Mouse (Mus musculus) cerebellum, postnatal 36 days (tissue): ENCODE measurements at regions not wholly inside any gene's neighbourhood (a gene's known extent, or its start where the extent isn't known, plus 50 kb on each side); places are given as distances from the start of the nearest gene placed in this dataset.
"Not testable (repeated sequence)": the region's sequence is repeated elsewhere in the genome, so short reads cannot be mapped to it uniquely, and the experiment has no call there.

Source experiments
- DNase-seq, 2 experiments: peaks; one replicate each; pipeline ENCODE4 v3.0.0; 2021 to 2022; ENCODE audit warnings: mixed read lengths in 2 of 2

DNA sequence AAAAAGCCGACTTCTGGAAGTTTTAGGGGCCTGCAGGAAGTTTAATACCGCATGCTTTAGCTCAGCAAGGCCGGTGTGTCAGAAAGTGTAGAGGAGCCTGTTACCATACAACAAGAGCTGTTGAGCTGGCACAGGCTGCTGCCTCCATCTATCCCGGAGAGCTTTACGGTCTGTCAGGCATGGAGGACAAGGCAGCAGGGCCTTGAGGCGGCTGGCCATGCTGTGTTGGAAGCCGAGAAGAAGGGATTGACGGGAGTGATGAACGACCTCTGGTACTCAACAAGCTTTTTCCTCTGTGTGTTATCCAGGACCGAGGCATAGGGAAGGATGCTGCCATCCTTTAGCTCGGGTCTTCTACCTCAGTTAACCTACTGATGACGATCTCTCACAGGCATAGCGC lies 146.8 kb upstream of the Mocs1 start:
- DNase-seq: no peak

DNA sequence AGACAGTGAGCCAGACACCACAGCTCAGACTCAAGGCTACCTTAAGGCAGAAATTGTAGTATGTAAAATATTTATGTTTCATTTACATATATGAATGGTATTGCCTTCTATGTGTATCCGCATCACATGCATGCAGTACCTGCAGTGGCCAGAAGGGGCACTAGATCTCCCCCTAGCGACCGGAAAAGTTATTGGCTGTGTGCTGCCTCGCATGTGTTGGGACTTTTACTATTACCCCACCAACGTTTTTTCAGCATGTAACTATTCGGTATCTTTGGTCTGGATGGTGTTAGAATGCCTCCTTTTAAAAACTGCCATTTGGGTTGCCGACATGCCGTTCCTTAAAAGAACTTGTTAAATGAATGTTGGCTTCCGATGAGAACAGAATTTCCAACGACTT lies 145.7 kb upstream of the Mocs1 start:
- no peak for DNase-seq

DNA sequence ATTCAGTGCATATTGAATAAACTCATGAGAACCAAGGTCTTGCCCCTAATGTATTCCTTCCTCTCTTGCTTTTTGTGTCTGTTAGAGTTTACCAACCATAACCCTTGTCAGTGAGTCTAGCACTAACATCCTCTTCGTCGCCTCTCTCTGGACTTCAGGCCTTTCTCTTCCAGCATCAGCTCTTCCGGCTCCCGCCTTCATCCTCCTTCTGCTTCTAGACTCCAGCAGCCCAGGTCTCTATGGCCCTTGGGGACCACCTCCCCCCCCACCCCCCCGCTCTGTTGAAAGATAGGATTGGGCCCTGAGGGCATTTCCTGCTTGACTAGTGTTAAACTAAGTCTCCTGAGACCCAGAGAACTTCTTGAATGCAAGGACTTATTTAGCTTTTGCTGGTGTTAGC lies 144.7 kb upstream of the Mocs1 start:
- no peak for DNase-seq

DNA sequence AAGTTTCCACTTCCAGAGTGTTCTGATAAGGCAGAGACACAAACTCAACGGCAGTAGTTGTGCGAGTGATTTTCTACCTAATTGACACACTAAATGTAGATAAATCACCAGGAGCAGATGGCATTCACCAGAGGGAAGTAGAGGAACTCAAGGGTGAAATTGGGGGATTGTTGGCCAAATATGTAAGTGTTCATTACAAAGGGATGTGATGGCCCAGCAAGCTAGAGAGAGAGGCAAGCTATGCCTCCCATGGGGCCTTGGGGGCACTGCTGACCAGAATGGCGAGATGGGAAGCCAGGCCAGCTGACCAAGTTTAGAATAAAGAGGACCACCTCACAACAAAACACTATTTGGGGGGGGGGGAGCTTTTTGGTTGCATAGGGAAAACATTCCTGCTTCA lies 136.5 kb upstream of the Mocs1 start:
- no peak for DNase-seq

DNA sequence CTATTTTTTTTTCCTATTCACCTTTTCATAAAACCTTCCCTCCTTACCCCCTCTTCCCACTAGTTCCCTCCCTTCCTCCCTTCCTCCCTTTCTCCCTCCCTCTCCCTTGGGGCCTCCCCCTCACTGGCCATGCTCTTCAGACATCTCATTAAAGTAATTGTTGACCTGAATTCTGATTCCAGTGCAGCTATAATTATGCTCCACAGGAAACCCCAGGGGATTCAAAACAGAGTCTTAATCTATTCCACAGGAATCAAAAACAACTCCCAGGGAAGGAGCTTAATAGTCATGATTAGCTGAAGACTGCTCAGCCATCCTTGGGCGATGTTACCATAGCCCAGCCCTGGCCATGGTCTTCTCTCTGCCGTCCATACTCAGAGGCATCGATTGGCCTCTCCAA lies 123.7 kb upstream of the Mocs1 start:
- no peak for DNase-seq

DNA sequence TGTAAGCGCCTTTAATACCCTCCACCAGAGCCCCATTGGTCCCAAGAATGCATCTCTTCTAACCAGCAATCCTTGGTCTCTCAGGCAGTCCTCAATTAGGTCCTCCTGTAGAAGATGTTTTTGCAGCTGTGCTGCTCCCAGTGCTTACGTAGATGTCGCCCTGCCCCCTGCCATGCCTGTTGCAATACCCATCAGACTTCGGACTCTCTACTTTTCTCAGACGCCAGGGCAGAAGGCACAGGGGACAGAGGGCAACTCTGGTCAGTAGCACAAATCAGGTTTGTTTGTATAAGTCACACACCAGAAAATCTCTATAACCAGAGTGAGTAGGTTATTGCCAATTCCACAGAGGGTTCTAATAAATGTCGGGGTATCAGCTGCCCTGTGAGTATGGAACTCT lies 123.0 kb upstream of the Mocs1 start:
- no peak for DNase-seq

DNA sequence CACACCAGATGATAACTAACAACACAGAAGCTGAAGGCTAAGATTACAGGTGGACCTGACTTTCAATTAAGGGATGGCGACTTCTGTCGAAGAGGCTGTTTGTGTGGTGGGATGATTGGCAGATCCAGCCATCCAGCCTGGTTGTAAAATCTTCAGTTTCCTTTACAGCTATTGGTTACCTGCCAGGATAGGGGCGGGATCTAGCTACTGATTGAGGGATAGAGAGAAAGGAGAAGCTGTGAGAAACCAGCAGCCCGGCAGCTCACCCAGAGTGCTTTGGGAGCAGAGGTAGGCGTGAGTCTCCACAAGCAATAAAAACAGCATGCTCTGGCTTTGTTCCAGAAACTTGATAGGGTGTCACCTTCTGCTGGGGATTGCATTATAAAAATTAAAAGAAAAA lies 119.1 kb upstream of the Mocs1 start:
- DNase-seq: peak in 1 of 2 experiments; percentile 16

DNA sequence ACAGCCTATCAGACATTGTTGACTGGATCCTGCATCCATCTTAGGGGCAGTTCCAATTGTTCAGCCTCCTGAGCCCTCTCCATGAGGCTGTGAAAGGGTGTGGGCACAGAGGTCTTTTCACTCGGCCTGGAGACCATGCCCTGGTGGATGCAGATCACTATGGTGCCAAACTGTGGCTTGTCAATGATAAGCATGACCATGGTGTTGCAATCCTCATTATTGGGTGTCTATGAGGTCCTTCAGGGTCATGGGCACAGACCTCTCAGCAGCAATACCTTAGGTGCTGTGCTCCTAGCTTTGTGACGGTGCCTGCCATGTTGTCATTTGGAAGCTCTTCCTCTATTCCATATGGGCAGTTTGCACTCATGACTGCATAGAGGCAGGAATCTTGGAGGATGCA lies 114.0 kb upstream of the Mocs1 start:
- DNase-seq: no peak

DNA sequence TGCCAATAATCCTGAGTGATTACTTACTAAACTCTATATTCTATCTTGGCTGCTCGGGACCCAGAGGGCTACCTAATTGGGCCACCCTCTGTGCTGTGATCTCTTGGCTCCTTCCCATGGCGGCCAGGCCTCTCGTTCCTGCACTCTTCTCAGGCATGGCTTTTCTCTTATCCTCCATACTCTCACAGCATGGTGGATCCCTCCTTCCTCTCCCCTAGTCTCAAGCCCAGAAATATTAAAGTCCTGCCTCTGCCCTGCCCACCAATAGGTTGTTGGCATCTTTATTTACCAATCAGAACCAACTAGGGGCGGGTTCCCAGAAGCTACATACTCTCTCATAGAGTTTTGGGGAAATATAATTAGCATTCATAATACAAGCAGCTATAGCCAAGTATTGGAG lies 100.6 kb upstream of the Mocs1 start:
- no peak for DNase-seq

DNA sequence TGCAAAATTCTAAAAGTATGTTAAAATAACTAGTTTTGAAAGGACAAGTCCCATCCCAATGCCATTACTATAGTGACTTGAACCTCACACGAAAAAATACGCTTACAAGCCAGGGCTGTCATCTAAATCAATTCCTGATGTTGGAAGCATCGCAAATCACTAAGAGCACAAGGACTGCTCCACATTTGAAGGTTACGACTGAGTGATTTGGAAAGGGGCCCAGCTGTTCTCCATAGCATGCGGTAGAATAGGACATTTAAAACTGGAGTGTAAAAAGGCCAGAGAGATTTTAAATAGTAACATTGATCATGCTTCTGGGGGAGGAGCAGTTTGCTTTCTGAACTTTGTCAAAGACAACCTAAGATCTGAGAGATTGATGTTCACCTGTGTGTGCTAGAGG lies 92.8 kb upstream of the Mocs1 start:
- no peak for DNase-seq

DNA sequence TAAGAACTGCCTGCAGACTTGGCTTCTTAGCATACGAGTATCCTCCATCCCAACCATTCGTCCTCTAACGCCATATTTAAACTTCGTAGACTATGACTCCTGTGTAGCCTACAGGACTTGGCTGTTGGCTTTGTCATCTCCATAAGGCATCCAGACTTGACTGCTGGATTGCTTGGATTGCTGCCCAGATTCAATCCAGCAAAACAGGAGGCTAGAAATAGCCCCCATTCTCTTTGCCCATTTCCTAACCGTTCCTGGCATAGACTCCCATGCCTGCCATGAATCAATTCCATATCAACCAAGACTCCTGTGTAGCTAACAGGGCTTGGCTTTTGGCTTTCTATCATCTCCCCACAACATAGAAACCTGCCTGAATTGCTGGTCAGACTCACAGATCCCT lies 90.3 kb upstream of the Mocs1 start:
- no peak for DNase-seq

DNA sequence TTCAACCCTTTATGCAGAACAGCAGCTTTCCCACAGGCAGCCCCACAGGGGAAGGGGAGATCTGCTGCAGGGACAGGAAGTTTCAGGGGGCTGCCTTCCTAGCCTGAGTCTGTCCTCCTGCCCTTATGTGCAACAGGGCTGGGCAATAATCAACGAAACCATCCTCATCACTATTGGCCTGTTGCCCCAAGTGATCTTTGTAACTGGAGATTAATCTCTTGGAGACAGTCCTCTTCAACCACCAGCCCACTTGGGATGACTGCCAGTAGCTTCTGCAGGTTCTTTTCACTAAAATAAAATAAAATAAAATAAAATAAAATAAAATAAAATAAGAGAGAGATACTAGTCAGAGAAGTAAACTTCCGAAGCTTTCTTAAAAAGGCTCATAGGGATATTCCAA lies 85.5 kb upstream of the Mocs1 start:
- no peak for DNase-seq

DNA sequence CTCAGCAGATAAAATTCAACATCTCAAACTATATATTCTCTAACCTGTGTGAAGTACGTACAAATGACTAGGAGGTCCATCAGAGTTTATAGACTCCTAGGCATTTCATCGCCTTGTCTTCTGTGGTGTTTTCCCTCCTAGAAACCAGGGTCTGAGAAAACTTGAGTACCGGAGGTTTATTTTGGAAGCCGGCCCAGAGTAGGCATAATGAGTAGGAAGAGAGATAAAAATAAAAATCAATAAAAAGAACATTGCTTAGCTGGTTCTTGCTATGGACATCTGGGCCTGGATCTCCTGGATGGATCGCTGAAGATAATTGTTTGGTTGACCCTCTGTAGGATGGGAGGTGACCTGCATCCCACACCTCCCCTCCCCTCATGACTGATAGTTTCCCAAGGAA lies 81.5 kb upstream of the Mocs1 start:
- no peak for DNase-seq

DNA sequence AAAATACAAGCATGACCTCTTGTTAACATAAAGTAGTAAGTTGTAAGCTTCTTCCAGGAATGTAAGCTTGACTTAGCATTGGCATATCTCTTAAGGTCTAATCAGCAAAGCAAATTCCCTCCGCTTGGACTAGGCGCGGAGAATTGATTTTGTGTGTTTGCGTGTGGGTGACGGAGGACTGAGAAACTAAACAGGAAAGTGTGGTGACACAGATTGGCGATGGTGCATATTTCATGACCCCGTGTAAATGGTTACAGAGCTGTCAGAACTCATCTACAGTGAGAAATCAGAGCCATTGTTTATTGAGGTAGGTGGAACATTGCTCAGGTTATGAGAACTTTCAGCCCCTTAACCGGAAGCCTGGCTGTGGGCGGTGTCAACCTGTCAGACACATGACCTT lies 78.8 kb upstream of the Mocs1 start:
- DNase-seq: no peak

DNA sequence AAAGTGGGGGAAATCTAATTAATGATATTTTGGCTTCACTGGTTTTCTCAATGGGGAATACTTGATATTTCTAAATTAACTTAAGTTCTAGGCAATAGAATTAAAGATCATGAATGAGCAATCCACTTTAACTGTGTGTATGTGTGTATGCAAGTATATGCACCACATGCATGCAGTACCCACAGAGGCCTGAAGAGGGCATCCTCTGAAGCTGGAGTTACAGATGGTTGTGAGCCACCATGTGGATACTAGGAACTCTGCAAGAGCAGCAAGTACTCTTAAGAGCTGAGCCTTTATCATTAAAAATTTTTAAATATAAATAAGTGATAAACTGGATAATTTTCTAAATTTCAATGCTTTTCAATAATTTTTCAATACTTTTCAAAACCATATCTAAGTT lies 69.0 kb upstream of the Mocs1 start:
- DNase-seq: no peak

DNA sequence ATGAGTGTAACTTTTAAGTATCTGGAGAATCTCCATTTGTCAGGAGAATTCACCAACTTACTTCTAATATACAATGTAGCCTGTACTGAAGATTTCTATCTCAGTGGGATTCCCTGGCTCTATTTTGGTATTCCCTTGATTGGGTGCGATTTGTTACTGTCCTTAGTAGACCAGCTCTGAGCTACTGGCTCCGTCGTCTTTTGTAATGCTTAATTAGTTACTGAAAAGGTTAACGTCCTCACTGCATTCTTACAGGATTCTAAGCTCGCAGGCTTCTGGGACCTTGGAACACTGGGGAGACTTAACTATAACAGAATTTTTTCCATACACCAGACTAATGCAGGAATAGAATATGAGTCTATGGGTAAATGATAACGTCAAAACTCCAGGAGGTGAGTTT lies 67.9 kb upstream of the Mocs1 start:
- not testable (repeated sequence) for DNase-seq

DNA sequence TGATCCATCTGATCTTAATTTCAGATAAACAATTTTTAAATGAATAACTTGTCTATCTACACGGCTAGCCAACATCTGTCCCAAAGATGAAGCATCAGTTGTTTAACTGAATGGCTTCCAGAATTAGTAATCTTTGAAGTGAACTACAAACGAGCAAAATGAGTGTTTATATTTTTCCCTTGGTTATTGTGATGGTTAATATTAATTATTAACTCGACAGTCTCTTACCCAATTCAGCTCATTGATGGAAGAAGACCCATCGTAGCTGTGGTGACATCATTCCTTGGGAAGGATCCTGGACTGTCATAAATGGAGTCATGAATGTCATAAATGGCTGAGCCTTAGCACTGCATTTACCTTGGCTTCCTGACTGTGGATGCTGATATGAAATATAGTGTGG lies 60.4 kb upstream of the Mocs1 start:
- no peak for DNase-seq

DNA sequence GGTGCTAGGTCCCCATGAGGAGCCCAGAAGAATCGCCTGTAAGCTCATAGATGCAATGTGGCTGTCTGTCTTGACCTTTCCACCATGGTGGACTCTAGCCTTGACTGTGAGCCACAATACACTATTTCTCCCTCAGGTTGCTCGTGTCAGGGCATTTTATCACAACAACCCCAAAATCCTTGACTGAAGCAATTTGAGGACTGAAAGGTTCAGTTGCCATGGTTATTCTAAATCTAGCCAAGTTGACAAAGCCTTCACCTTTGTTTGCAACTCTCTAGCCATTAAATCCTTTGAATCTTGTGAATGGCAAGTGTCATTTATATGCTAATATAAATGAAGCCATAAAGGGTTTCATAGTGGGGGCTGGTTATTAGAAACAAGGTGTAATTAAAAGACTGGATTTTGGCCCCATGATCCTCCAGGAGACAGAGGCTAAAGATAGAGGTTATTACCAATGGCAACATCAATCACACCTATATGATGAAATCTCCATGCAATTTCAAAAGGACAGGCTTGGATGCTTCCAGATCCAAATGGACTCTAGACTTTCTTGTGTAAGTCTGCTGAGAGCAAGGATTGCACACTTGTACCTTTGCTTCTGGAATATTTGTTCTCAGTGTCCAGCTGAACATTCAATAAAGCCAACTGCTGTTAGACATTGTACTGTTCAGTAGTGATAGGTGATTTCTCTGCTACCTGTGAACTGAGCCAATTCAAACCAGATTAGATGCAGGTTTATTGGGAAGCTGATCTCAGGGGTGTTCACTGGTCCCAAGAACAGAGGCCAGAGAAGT lies 59.5 kb upstream of the Mocs1 start:
- no peak for DNase-seq

DNA sequence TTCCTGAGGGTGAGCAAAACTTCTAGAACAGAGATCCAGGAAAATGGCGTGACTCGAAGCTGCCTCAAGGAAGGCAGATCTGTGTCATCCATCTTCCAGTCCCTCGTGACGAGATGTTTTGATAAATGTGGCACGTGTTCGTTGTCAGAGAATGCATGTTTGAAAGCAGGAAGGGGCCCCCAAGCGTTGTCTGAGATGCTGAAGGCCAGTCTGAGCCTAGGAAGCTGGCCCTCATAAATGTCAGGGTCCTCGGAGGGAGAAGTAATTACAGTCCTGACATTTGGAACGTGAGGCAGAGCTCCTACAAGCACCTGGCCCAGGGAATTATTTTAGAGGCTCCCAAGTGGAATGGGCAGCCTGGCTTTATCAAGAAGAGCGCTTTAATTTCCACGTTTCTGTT lies 50.5 kb upstream of the Mocs1 start:
- no peak for DNase-seq
